Mouse (Mus musculus): Measurements from ENCODE around the gene Cul3.

Gene Cul3

DNA sequence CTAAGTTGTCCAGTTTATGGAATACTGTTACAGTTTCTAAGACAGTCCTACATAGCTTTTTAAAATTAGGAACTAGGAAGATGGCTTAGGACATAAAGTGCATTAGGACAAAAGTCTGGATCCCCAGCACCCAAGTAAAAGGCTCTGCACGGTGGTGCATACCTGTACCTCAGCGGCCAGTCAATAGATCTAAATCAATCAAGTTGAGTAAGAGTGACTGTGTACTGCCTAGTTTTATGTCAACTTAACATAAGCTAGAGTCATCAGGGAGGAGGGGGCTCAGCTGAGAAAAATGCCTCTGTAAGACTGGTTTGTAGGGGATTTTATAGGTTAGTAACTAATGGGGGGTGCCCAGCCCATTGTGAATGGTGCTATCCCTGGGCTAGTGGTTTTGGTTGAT is 9.3 kb downstream of the Cul3 start:
- in situ Hi-C loops (cut with MboI; ENCODE audit: low pct_unique_long_range_greater_than_20kb in 1 of 2, low sequenced_read_pairs in 2 of 2, unreplicated experiment in 1 of 2): no loop called here

- in situ Hi-C loops (cut with MboI; ENCODE audit: low pct_unique_long_range_greater_than_20kb in 1 of 2, low sequenced_read_pairs in 2 of 2, unreplicated experiment in 1 of 2): no loop called here
Measured at GRCm38 (mm10) chr1:80325761-80326160, 14.5 kb downstream of the Cul3 start.

- in situ Hi-C loops (cut with MboI; ENCODE audit: low pct_unique_long_range_greater_than_20kb in 1 of 2, low sequenced_read_pairs in 2 of 2, unreplicated experiment in 1 of 2): no loop called here
Measured at GRCm38 (mm10) chr1:80324370-80324769, 15.9 kb downstream of the Cul3 start.

- in situ Hi-C loops (cut with MboI; ENCODE audit: low pct_unique_long_range_greater_than_20kb in 1 of 2, low sequenced_read_pairs in 2 of 2, unreplicated experiment in 1 of 2): no loop called here
Measured at GRCm38 (mm10) chr1:80315533-80316045, 24.7 kb downstream of the Cul3 start.

DNA sequence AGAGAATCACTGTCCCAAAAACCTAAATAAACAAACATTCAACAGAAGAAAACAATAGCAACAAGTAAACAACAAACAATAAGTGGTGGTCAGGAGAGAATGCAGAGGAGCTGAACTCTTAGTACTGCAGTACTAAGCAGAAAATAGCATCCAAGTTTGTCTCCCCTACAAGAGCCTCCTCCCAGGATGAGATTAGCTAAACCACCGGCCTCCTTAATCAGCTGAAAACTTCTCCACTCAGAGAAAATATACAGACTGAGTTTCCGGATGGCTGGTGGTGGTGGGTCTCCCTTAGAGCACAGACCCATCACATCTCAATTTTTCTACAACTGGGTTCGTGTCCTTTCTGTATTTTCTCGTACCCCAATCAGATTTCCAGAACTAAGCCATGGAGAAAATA is 47.0 kb downstream of the Cul3 start:
- in situ Hi-C loops (cut with MboI; ENCODE audit: low pct_unique_long_range_greater_than_20kb in 1 of 2, low sequenced_read_pairs in 2 of 2, unreplicated experiment in 1 of 2): no loop called here

GRCm38 (mm10) chr1:80278731-80279130 is 61.5 kb downstream of the Cul3 start:
- in situ Hi-C loops (cut with MboI; ENCODE audit: low pct_unique_long_range_greater_than_20kb in 1 of 2, low sequenced_read_pairs in 2 of 2, unreplicated experiment in 1 of 2): no loop called here

- in situ Hi-C loops (cut with MboI; ENCODE audit: low pct_unique_long_range_greater_than_20kb in 1 of 2, low sequenced_read_pairs in 2 of 2, unreplicated experiment in 1 of 2): no loop called here
Measured at GRCm38 (mm10) chr1:80260443-80260842, 79.8 kb downstream of the Cul3 start.

GRCm38 (mm10) chr1:80258632-80259031 is 81.6 kb downstream of the Cul3 start:
- in situ Hi-C loops (cut with MboI; ENCODE audit: low pct_unique_long_range_greater_than_20kb in 1 of 2, low sequenced_read_pairs in 2 of 2, unreplicated experiment in 1 of 2): no loop called here

DNA sequence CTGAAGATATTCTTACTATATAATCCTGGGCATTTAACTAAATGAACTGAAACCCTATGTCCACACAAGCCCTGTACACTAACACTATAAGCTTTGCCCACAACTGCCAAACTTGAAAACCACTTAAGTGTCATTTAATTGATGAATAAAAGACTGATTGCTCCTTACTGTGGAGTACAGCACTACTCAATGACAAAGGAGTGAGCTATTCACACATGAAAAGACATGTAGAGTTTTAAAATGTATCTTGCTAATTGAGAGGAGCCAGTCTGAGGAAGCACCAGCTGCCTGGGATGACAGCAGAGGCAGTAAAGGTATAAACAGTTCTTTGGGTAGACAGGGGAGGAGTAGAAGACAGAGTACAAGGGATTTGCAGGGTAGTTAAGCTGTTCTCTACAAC is 87.0 kb downstream of the Cul3 start:
- in situ Hi-C loops (cut with MboI; ENCODE audit: low pct_unique_long_range_greater_than_20kb in 1 of 2, low sequenced_read_pairs in 2 of 2, unreplicated experiment in 1 of 2): no loop called here

DNA sequence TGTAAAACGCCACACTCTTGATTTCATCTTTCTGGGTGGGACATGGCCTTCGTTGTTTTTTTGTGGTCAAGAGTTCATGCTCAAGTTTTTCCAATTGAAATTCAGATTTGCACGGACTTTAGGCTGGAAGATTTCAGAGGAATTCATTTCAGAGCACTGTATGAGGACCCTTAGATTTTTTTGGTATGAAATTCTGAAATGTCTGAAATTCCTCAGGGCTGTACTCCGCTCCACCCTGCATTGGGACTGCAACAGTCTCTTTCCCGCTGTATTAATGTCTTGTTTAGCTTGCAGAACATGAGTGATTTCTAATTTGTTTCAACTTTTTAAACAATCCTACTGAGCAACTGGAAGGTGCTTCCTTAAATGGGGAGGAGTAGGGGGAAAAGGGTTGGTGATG is 90.0 kb downstream of the Cul3 start:
- in situ Hi-C loops (cut with MboI; ENCODE audit: low pct_unique_long_range_greater_than_20kb in 1 of 2, low sequenced_read_pairs in 2 of 2, unreplicated experiment in 1 of 2): no loop called here

GRCm38 (mm10) chr1:80247131-80247530 is 93.1 kb downstream of the Cul3 start:
- in situ Hi-C loops (cut with MboI; ENCODE audit: low pct_unique_long_range_greater_than_20kb in 1 of 2, low sequenced_read_pairs in 2 of 2, unreplicated experiment in 1 of 2): no loop called here

- in situ Hi-C loops (cut with MboI; ENCODE audit: low pct_unique_long_range_greater_than_20kb in 1 of 2, low sequenced_read_pairs in 2 of 2, unreplicated experiment in 1 of 2): no loop called here
Measured at GRCm38 (mm10) chr1:80244123-80244522, 96.2 kb downstream of the Cul3 start.

DNA sequence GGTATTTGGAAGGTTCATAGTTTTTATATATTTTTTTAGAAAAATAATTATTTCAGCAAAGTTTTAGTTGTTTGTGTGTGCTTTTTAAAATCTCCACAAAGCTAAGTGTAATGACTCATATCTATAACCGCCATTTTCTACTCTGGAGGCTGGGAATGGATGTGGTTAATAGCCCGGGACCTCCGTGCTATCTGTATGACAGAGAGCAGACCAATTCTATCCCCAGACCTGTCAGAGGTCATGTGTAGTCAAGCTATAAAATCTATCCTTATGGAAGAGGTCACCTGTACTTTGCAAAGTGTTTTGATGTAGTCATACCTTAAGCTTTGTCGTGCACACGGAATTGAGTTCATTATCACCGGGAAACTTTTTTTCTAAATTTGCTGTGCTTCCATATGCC is 98.7 kb downstream of the Cul3 start:
- in situ Hi-C loops (cut with MboI; ENCODE audit: low pct_unique_long_range_greater_than_20kb in 1 of 2, low sequenced_read_pairs in 2 of 2, unreplicated experiment in 1 of 2): no loop called here

DNA sequence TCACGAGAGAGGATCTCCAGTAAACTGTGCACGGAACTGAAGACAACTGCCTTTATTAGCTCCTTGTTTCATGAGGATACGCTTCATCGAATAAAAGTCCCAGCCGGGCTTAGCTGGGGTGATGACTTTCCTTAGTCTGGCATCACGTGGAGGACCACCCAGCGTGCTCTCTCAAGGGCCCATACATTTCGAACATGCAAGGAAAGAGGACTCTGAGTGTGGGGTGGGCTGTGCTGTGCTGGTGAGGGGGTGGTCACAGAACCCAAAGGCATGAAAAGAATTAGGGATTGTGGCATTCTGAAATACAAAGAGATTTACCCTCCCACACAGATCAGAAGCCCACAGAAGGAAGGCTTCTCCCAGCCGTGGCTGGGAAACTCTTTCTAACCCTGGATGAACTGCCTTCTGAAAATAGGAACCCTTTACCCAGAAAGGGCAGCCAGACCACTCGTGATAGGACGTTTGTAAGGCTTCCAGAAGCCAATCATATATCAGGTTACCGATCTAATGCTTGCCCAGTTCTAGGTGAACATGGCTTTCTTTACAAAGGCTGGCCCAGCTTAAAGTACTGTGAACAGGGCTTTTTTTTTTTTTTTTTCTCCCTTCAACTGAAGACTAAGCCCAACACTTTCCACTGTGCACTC is 100.1 kb downstream of the Cul3 start:
- in situ Hi-C loops (cut with MboI; ENCODE audit: low pct_unique_long_range_greater_than_20kb in 1 of 2, low sequenced_read_pairs in 2 of 2, unreplicated experiment in 1 of 2): no loop called here

- in situ Hi-C loops (cut with MboI; ENCODE audit: low pct_unique_long_range_greater_than_20kb in 1 of 2, low sequenced_read_pairs in 2 of 2, unreplicated experiment in 1 of 2): no loop called here
Measured at GRCm38 (mm10) chr1:80239481-80239880, 100.8 kb downstream of the Cul3 start.

- in situ Hi-C loops (cut with MboI; ENCODE audit: low pct_unique_long_range_greater_than_20kb in 1 of 2, low sequenced_read_pairs in 2 of 2, unreplicated experiment in 1 of 2): no loop called here
Measured at GRCm38 (mm10) chr1:80236951-80237702, 103.2 kb downstream of the Cul3 start.

DNA sequence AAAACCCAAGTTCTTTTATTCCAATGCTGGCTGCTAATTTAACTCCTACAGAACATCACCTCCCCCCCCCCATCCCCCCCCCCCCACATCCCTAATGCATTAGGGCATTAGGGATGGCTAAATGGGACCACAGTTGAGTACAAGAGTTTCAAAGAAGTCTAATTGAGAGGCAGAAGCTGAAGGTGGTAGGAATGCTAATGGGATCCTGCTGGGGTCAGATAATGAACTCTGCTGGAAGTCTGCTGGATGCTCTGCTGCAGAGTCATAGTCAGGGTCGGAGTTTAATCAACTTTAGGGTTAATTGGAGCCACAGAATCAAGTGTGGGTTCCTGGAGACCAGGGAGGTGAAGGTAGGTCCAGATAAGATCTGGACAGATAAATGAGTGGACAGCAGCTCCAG is 104.2 kb downstream of the Cul3 start:
- in situ Hi-C loops (cut with MboI; ENCODE audit: low pct_unique_long_range_greater_than_20kb in 1 of 2, low sequenced_read_pairs in 2 of 2, unreplicated experiment in 1 of 2): no loop called here

- in situ Hi-C loops (cut with MboI; ENCODE audit: low pct_unique_long_range_greater_than_20kb in 1 of 2, low sequenced_read_pairs in 2 of 2, unreplicated experiment in 1 of 2): no loop called here
Measured at GRCm38 (mm10) chr1:80230612-80231011, 109.7 kb downstream of the Cul3 start.

- in situ Hi-C loops (cut with MboI; ENCODE audit: low pct_unique_long_range_greater_than_20kb in 1 of 2, low sequenced_read_pairs in 2 of 2, unreplicated experiment in 1 of 2): no loop called here
Measured at GRCm38 (mm10) chr1:80224839-80225412, 115.4 kb downstream of the Cul3 start.

- in situ Hi-C loops (cut with MboI; ENCODE audit: low pct_unique_long_range_greater_than_20kb in 1 of 2, low sequenced_read_pairs in 2 of 2, unreplicated experiment in 1 of 2): no loop called here
Measured at GRCm38 (mm10) chr1:80221151-80221550, 119.1 kb downstream of the Cul3 start.

Measured in mouse embryonic stem cell (cell line).